Mouse (Mus musculus) cerebellum, postnatal 14 days (tissue): ENCODE data around the gene Kctd21.

Experiments used
- DNase-seq, 2 experiments: peaks; one replicate each; pipeline ENCODE4 v3.0.0; 2021; ENCODE audit warnings: mixed read lengths in 2 of 2

Kctd21 gene

GRCm38 (mm10) chr7:97387561-97388147 is 55.5 kb downstream of the Kctd21 start:
- peak in 1 of 2 experiments; percentile 60 for DNase-seq

- DNase-seq: no peak
Measured at GRCm38 (mm10) chr7:97388541-97388940, 56.4 kb downstream of the Kctd21 start.

- no peak for DNase-seq
Measured at GRCm38 (mm10) chr7:97391293-97392078, 59.4 kb downstream of the Kctd21 start.

- DNase-seq: no peak
Measured at GRCm38 (mm10) chr7:97392079-97392445, 59.9 kb downstream of the Kctd21 start.

GRCm38 (mm10) chr7:97394375-97394774 is 62.2 kb downstream of the Kctd21 start:
- DNase-seq: no peak

- no peak for DNase-seq
Measured at GRCm38 (mm10) chr7:97398943-97399342, 66.8 kb downstream of the Kctd21 start.
